Mouse (Mus musculus): ENCODE data around the gene Fra10ac1. TPM values are rescaled to one million over a fixed set of nuclear protein-coding genes. Genes with fewer than 3 reads are reported as not detected.

Gene Fra10ac1
- polyA plus RNA-seq, 1 experiment from 2014 or later = 37.6 TPM

- no peak for ATAC-seq (replicated peaks; ENCODE audit: low FRiP score, low read depth)
- H3K4me2 ChIP-seq (ENCODE audit: low read length) = no peak overlapping the region
- no peak for DNase-seq (ENCODE audit: low spot score)
These were observed 37.2 kb downstream of the Fra10ac1 start for GRCm38 (mm10) chr19:38186631-38187344.

GRCm38 (mm10) chr19:38179675-38180074, 44.3 kb downstream of the Fra10ac1 start:
- 91% methylated on average over 9 of the region's 9 CpGs for WGBS
- Histone ChIP-seq H3K36me3 (ENCODE audit: insufficient read depth, low read length) (no peaks in the 10 kb centered on the region), H3K27ac (no peak overlapping the region), H3K27me3 (ENCODE audit: insufficient read depth, low read length) (no peaks in the 10 kb centered on the region), H3K9ac (ENCODE audit: low read depth, low read length) (no peak overlapping the region), H3K4me2 (ENCODE audit: low read length) (no peak overlapping the region), H3K4me1 (replicated peaks; ENCODE audit: insufficient read depth, low read length) (no peaks in the 10 kb centered on the region), H3K4me3 (replicated peaks; ENCODE audit: low read depth, low read length) (no peak overlapping the region), H3K9me3 (replicated peaks; ENCODE audit: low read length) (no peaks in the 10 kb centered on the region)
- DNase-seq (ENCODE audit: low spot score) (no peak), ATAC-seq (replicated peaks; ENCODE audit: low FRiP score, low read depth) (no peak)
- no peak for TF ChIP-seq CTCF (IDR thresholded peaks at IDR 0.05; ENCODE audit: low read depth)

More at GRCm38 (mm10) chr19:38186631-38187344, 37.2 kb downstream of the Fra10ac1 start:
- TF ChIP-seq CTCF (IDR thresholded peaks at IDR 0.05; ENCODE audit: low read depth) = no peak
- Histone ChIP-seq H3K9me3 (replicated peaks; ENCODE audit: low read length) (no peaks in the 10 kb centered on the region), H3K4me3 (replicated peaks; ENCODE audit: low read depth, low read length) (no peak overlapping the region), H3K9ac (ENCODE audit: low read depth, low read length) (no peak overlapping the region), H3K4me1 (replicated peaks; ENCODE audit: insufficient read depth, low read length) (no peaks in the 10 kb centered on the region), H3K36me3 (ENCODE audit: insufficient read depth, low read length) (peaks cover 3% of the 10 kb centered on the region; the same call in 1 of the 2 replicates), H3K27me3 (ENCODE audit: insufficient read depth, low read length) (no peaks in the 10 kb centered on the region), H3K27ac (no peak overlapping the region)
- WGBS = 72% methylated on average over 5 of the region's 5 CpGs

- Histone ChIP-seq H3K27me3 (ENCODE audit: insufficient read depth, low read length) (no peaks in the 10 kb centered on the region), H3K9me3 (replicated peaks; ENCODE audit: low read length) (no peaks in the 10 kb centered on the region), H3K9ac (ENCODE audit: low read depth, low read length) (no peak overlapping the region), H3K4me2 (ENCODE audit: low read length) (no peak overlapping the region), H3K4me1 (replicated peaks; ENCODE audit: insufficient read depth, low read length) (no peaks in the 10 kb centered on the region), H3K36me3 (ENCODE audit: insufficient read depth, low read length) (no peaks in the 10 kb centered on the region), H3K27ac (no peak overlapping the region), H3K4me3 (replicated peaks; ENCODE audit: low read depth, low read length) (no peak overlapping the region)
- no peak for DNase-seq (ENCODE audit: low spot score)
- TF ChIP-seq CTCF (IDR thresholded peaks at IDR 0.05; ENCODE audit: low read depth) = no peak
- WGBS = 37% methylated on average over 2 of the region's 2 CpGs
- no peak for ATAC-seq (replicated peaks; ENCODE audit: low FRiP score, low read depth)
These were observed 59.3 kb downstream of the Fra10ac1 start for GRCm38 (mm10) chr19:38164633-38165032.

GRCm38 (mm10) chr19:38161648-38162354, 62.2 kb downstream of the Fra10ac1 start:
- DNase-seq (ENCODE audit: low spot score) = no peak
- ATAC-seq (replicated peaks; ENCODE audit: low FRiP score, low read depth) = no peak
- Histone ChIP-seq H3K4me2 (ENCODE audit: low read length) (no peak overlapping the region), H3K9me3 (replicated peaks; ENCODE audit: low read length) (no peaks in the 10 kb centered on the region), H3K36me3 (ENCODE audit: insufficient read depth, low read length) (no peaks in the 10 kb centered on the region), H3K9ac (ENCODE audit: low read depth, low read length) (no peak overlapping the region), H3K4me1 (replicated peaks; ENCODE audit: insufficient read depth, low read length) (no peaks in the 10 kb centered on the region), H3K27ac (no peak overlapping the region), H3K4me3 (replicated peaks; ENCODE audit: low read depth, low read length) (no peak overlapping the region), H3K27me3 (ENCODE audit: insufficient read depth, low read length) (no peaks in the 10 kb centered on the region)
- TF ChIP-seq CTCF (IDR thresholded peaks at IDR 0.05; ENCODE audit: low read depth) = no peak
- WGBS = 87% methylated on average over 21 of the region's 21 CpGs

GRCm38 (mm10) chr19:38156243-38156642, 67.7 kb downstream of the Fra10ac1 start:
- H3K27me3 ChIP-seq (ENCODE audit: insufficient read depth, low read length) = no peaks in the 10 kb centered on the region
- DNase-seq (ENCODE audit: low spot score) (no peak), ATAC-seq (replicated peaks; ENCODE audit: low FRiP score, low read depth) (no peak)
- 98% methylated on average over 1 of the region's 1 CpGs for WGBS
- H3K9me3 ChIP-seq (replicated peaks; ENCODE audit: low read length) = no peaks in the 10 kb centered on the region
- H3K4me3 ChIP-seq (replicated peaks; ENCODE audit: low read depth, low read length) = no peak overlapping the region
- H3K36me3 ChIP-seq (ENCODE audit: insufficient read depth, low read length) = no peaks in the 10 kb centered on the region
- TF ChIP-seq CTCF (IDR thresholded peaks at IDR 0.05; ENCODE audit: low read depth) = no peak
- no peak overlapping the region for H3K4me2 ChIP-seq (ENCODE audit: low read length)
- H3K27ac ChIP-seq = no peak overlapping the region
- no peak overlapping the region for H3K9ac ChIP-seq (ENCODE audit: low read depth, low read length)
- H3K4me1 ChIP-seq (replicated peaks; ENCODE audit: insufficient read depth, low read length) = no peaks in the 10 kb centered on the region

- ATAC-seq (replicated peaks; ENCODE audit: low FRiP score, low read depth) = no peak
- H3K9me3 ChIP-seq (replicated peaks; ENCODE audit: low read length) = no peaks in the 10 kb centered on the region
- WGBS = 76% methylated on average over 4 of the region's 4 CpGs
- no peak overlapping the region for H3K4me3 ChIP-seq (replicated peaks; ENCODE audit: low read depth, low read length)
- H3K27me3 ChIP-seq (ENCODE audit: insufficient read depth, low read length) = no peaks in the 10 kb centered on the region; the same call in 1 of the 2 replicates
- H3K36me3 ChIP-seq (ENCODE audit: insufficient read depth, low read length) = no peaks in the 10 kb centered on the region
- no peak for DNase-seq (ENCODE audit: low spot score)
- H3K9ac ChIP-seq (ENCODE audit: low read depth, low read length) = no peak overlapping the region
- H3K4me1 ChIP-seq (replicated peaks; ENCODE audit: insufficient read depth, low read length) = no peaks in the 10 kb centered on the region
- H3K27ac ChIP-seq = no peak overlapping the region
- TF ChIP-seq CTCF (IDR thresholded peaks at IDR 0.05; ENCODE audit: low read depth) = no peak
- H3K4me2 ChIP-seq (ENCODE audit: low read length) = no peak overlapping the region
These were observed 80.2 kb downstream of the Fra10ac1 start for GRCm38 (mm10) chr19:38143540-38144271.

Other genes starting within 250 kb of the Fra10ac1 start
- 28.0 and 28.1 TPM in 2 replicates for gene Myof, start 180.6 kb downstream of the Fra10ac1 start, polyA plus RNA-seq (2015; fragmentation: Nextera tagmentation; extraction: Ambion mirVana)
- gene Cep55, start 169.1 kb downstream of the Fra10ac1 start, polyA plus RNA-seq (2015; fragmentation: Nextera tagmentation; extraction: Ambion mirVana) = 13.8 and 15.5 TPM in 2 replicates
- 2.0 and 2.6 TPM in 2 replicates for gene Ffar4, start 127.1 kb downstream of the Fra10ac1 start, polyA plus RNA-seq (2015; fragmentation: Nextera tagmentation; extraction: Ambion mirVana)
- gene Rbp4, start 98.9 kb downstream of the Fra10ac1 start, polyA plus RNA-seq (2015; fragmentation: Nextera tagmentation; extraction: Ambion mirVana) = 9.7 and 11.5 TPM in 2 replicates
- gene Pde6c, start 91.4 kb downstream of the Fra10ac1 start, polyA plus RNA-seq (2015; fragmentation: Nextera tagmentation; extraction: Ambion mirVana) = 0.15 and 0.16 TPM in 2 replicates
- 1.4 and 1.6 TPM in 2 replicates for gene Lgi1, start 40.4 kb upstream of the Fra10ac1 start, polyA plus RNA-seq (2015; fragmentation: Nextera tagmentation; extraction: Ambion mirVana)
- gene Slc35g1, start 171.8 kb upstream of the Fra10ac1 start, polyA plus RNA-seq (2015; fragmentation: Nextera tagmentation; extraction: Ambion mirVana) = 8.7 and 8.8 TPM in 2 replicates

All from kidney, postnatal 0 days (tissue).